Mouse (Mus musculus) CH12.LX (cell line): ENCODE data around the gene Lbh.

Experiments
- JUN ChIP-seq: IDR thresholded peaks from 2 replicates; pipeline ENCODE4 v1.6.1; 2011; ENCODE audit warnings: low read depth, mild to moderate bottlenecking, low read length, improper control_type of control experiment, moderate library complexity; ENCODE audit not compliant: insufficient read depth
- KAT2A ChIP-seq: IDR thresholded peaks from 2 replicates; pipeline ENCODE4 v1.6.1; 2012; ENCODE audit warnings: low read length, improper control_type of control experiment, inconsistent platforms; ENCODE audit not compliant: insufficient replicate concordance
- POLR2A ChIP-seq: IDR thresholded peaks from 2 replicates; pipeline ENCODE4 v1.6.1; 2011; ENCODE audit warnings: low read depth, mild to moderate bottlenecking, improper control_type of control experiment, low read length
- POLR2AphosphoS2 ChIP-seq: IDR thresholded peaks from 2 replicates; pipeline ENCODE4 v1.6.1; 2011; ENCODE audit warnings: low read depth, low read length, improper control_type of control experiment
- ZNF384 ChIP-seq: IDR thresholded peaks from 2 replicates; pipeline ENCODE4 v1.6.1; 2012; ENCODE audit warnings: low read depth, low read length, improper control_type of control experiment, inconsistent platforms

- TF ChIP-seq ZNF384, result no peak
- no peak for TF ChIP-seq POLR2AphosphoS2
- no peak for TF ChIP-seq JUN
- no peak for TF ChIP-seq KAT2A
- no peak for TF ChIP-seq POLR2A
Observed at GRCm38 (mm10) chr17:72908561-72908960, 9.5 kb upstream of the Lbh start.
